Mouse (Mus musculus) liver, embryonic 11.5 days (tissue): ENCODE results near the gene Lad1. TPM values are rescaled to one million over a fixed set of nuclear protein-coding genes. Genes with fewer than 3 reads are reported as not detected.

Source experiments
- ATAC-seq: fragments of 200-750 bp; cut with Nextera tagmentation; replicated peaks from 2 replicates; pipeline ENCODE4 v1.8.0; 2017; ENCODE audit warnings: moderate number of reproducible peaks, mild to moderate bottlenecking, moderate TSS enrichment, moderate library complexity; ENCODE audit not compliant: low FRiP score
- DNase-seq: peaks from one replicate; pipeline ENCODE4 v3.0.0-alpha.2; 2017; ENCODE audit warnings: low spot score
- H3K27ac ChIP-seq: fragments of 300-500 bp; sonication (generic); 2 replicates; pipeline ENCODE4 v1.5.1; 2014; ENCODE audit warnings: mild to moderate bottlenecking, low read depth, low read length, control low read depth
- H3K27me3 ChIP-seq: fragments of 300-500 bp; sonication (generic); replicated peaks from 2 replicates; pipeline ENCODE4 v1.6.1; 2014; ENCODE audit warnings: low read length, mixed read lengths; ENCODE audit not compliant: control insufficient read depth, insufficient read depth
- H3K36me3 ChIP-seq: fragments of 300-500 bp; sonication (generic); 2 replicates; pipeline ENCODE4 v1.6.1; 2014; ENCODE audit warnings: mild to moderate bottlenecking, low read length, moderate library complexity, mixed read lengths; ENCODE audit not compliant: control insufficient read depth, insufficient read depth
- H3K4me1 ChIP-seq: fragments of 300-500 bp; sonication (generic); replicated peaks from 2 replicates; pipeline ENCODE4 v1.6.1; 2014; ENCODE audit warnings: low read length, mixed read lengths; ENCODE audit not compliant: control insufficient read depth, insufficient read depth
- H3K4me2 ChIP-seq: fragments of 300-500 bp; sonication (generic); 2 replicates; pipeline ENCODE4 v1.6.1; 2014; ENCODE audit warnings: mild to moderate bottlenecking, control low read depth, moderate library complexity
- H3K4me3 ChIP-seq: fragments of 300-500 bp; sonication (generic); 2 replicates; pipeline ENCODE4 v1.5.1; 2014; ENCODE audit warnings: low read depth, low read length, control low read depth
- H3K9ac ChIP-seq: fragments of 300-500 bp; sonication (generic); 2 replicates; pipeline ENCODE4 v1.6.1; 2014; ENCODE audit warnings: low read depth, low read length, control low read depth
- H3K9me3 ChIP-seq: fragments of 300-500 bp; sonication (generic); 2 replicates; pipeline ENCODE4 v1.6.1; 2016; ENCODE audit warnings: low read length, inconsistent platforms, mixed read lengths; ENCODE audit not compliant: control insufficient read depth
- WGBS: fragments of 180-500 bp; shearing (Covaris S2); extraction: QIAGEN DNeasy Blood & Tissue Kit; methylation state at CpG from one replicate; pipeline ENCODE4 v1.1.7; 2014; 5-methylcytosine and 5-hydroxymethylcytosine counted together
- polyA plus RNA-seq: library from polyadenylated mRNA; unstranded; fragments of >200 nt; fragmentation: Nextera tagmentation; extraction: Ambion mirVana; gene quantifications from 2 replicates; pipeline ENCODE4 v1.2.1, GENCODE M21; 2014

Gene Lad1
- polyA plus RNA-seq, 1 experiment from 2014 or later, result 1.7 TPM

GRCm38 (mm10) chr1:135828918-135829317 lies 10.5 kb downstream of the Lad1 start:
- no peaks in the 10 kb centered on the region for H3K4me1 ChIP-seq
- H3K4me2 ChIP-seq, result no peak overlapping the region
- DNase-seq, result no peak
- no peaks in the 10 kb centered on the region for H3K36me3 ChIP-seq
- H3K27ac ChIP-seq, result no peak overlapping the region
- H3K9ac ChIP-seq, result no peak overlapping the region
- ATAC-seq, result 0 out of 2 replicates have a peak, but pooled peaks have one; percentile 34
- no peak overlapping the region for H3K4me3 ChIP-seq
- H3K9me3 ChIP-seq, result no peaks in the 10 kb centered on the region
- 21% methylated on average over 1 of the region's 1 CpGs for WGBS
- H3K27me3 ChIP-seq, result 0 out of 2 replicates have a peak, but pooled peaks cover 2% of the 10 kb centered on the region

- WGBS, result 70% methylated on average over 6 of the region's 6 CpGs
- no peaks in the 10 kb centered on the region for H3K9me3 ChIP-seq
- no peak overlapping the region for H3K4me2 ChIP-seq
- DNase-seq (no peak), ATAC-seq (no peak)
- H3K4me1 ChIP-seq, result no peaks in the 10 kb centered on the region
- no peak overlapping the region for H3K27ac ChIP-seq
- no peaks in the 10 kb centered on the region for H3K27me3 ChIP-seq
- H3K4me3 ChIP-seq, result no peak overlapping the region
- H3K9ac ChIP-seq, result no peak overlapping the region
- no peaks in the 10 kb centered on the region for H3K36me3 ChIP-seq
These were observed 15.9 kb downstream of the Lad1 start for GRCm38 (mm10) chr1:135834206-135834859.

GRCm38 (mm10) chr1:135834983-135835382 lies 16.6 kb downstream of the Lad1 start:
- no peaks in the 10 kb centered on the region for H3K27me3 ChIP-seq
- no peaks in the 10 kb centered on the region for H3K9me3 ChIP-seq
- H3K27ac ChIP-seq, result no peak overlapping the region
- H3K4me2 ChIP-seq, result no peak overlapping the region
- ATAC-seq (no peak), DNase-seq (no peak)
- H3K4me3 ChIP-seq, result no peak overlapping the region
- 73% methylated on average over 8 of the region's 8 CpGs for WGBS
- H3K36me3 ChIP-seq, result no peaks in the 10 kb centered on the region
- no peaks in the 10 kb centered on the region for H3K4me1 ChIP-seq
- H3K9ac ChIP-seq, result no peak overlapping the region

- H3K27me3 ChIP-seq, result 0 out of 2 replicates have a peak, but pooled peaks cover under 1% of the 10 kb centered on the region
- ATAC-seq, result no peak
- no peak within 1 kb of the TSS for H3K4me3 ChIP-seq
- no peak for DNase-seq
- no peak within 1 kb of the TSS for H3K4me2 ChIP-seq
- no peaks in the 10 kb centered on the region for H3K9me3 ChIP-seq
- H3K27ac ChIP-seq, result no peak within 1 kb of the TSS
- H3K9ac ChIP-seq, result no peak within 1 kb of the TSS
- 43% methylated on average over 9 of the region's 9 CpGs for WGBS
- H3K4me1 ChIP-seq, result no peaks in the 10 kb centered on the region
- no peaks in the 10 kb centered on the region for H3K36me3 ChIP-seq
These were observed 17.5 kb downstream of the Lad1 start, which contains the start of gene Tnnt2 for GRCm38 (mm10) chr1:135835716-135836483. Gene Tnnt2, plus strand, starts transcription at chr1:135836354.

- Histone ChIP-seq H3K27ac (no peak overlapping the region), H3K36me3 (no peaks in the 10 kb centered on the region), H3K27me3 (0 out of 2 replicates have a peak, but pooled peaks cover 2% of the 10 kb centered on the region), H3K4me3 (no peak overlapping the region), H3K4me1 (no peaks in the 10 kb centered on the region), H3K4me2 (no peak overlapping the region), H3K9ac (no peak overlapping the region), H3K9me3 (no peaks in the 10 kb centered on the region)
- 63% methylated on average over 4 of the region's 4 CpGs for WGBS
- DNase-seq (no peak), ATAC-seq (no peak)
These were observed 20.2 kb downstream of the Lad1 start for GRCm38 (mm10) chr1:135838626-135839025.

GRCm38 (mm10) chr1:135839065-135839464 lies 20.7 kb downstream of the Lad1 start:
- Histone ChIP-seq H3K27me3 (0 out of 2 replicates have a peak, but pooled peaks cover 2% of the 10 kb centered on the region), H3K4me1 (peaks cover under 1% of the 10 kb centered on the region; the same call in 1 of the 2 replicates), H3K4me3 (no peak overlapping the region), H3K4me2 (no peak overlapping the region), H3K27ac (no peak overlapping the region), H3K9me3 (no peaks in the 10 kb centered on the region), H3K9ac (no peak overlapping the region), H3K36me3 (no peaks in the 10 kb centered on the region)
- ATAC-seq (no peak), DNase-seq (no peak)
- 74% methylated on average over 6 of the region's 6 CpGs for WGBS

- no peak for ATAC-seq
- 0 out of 2 replicates have a peak, but pooled peaks cover 2% of the 10 kb centered on the region for H3K27me3 ChIP-seq
- H3K9me3 ChIP-seq, result no peaks in the 10 kb centered on the region
- WGBS, result 56% methylated on average over 15 of the region's 15 CpGs
- peaks cover 5% of the 10 kb centered on the region; the same call in 1 of the 2 replicates for H3K4me1 ChIP-seq
- H3K4me3 ChIP-seq, result no peak overlapping the region
- H3K9ac ChIP-seq, result no peak overlapping the region
- no peak overlapping the region for H3K27ac ChIP-seq
- no peaks in the 10 kb centered on the region for H3K36me3 ChIP-seq
- DNase-seq, result no peak
- H3K4me2 ChIP-seq, result no peak overlapping the region
These were observed 22.4 kb downstream of the Lad1 start for GRCm38 (mm10) chr1:135840675-135841395.

- H3K4me2 ChIP-seq, result no peak overlapping the region
- WGBS, result 80% methylated on average over 10 of the region's 10 CpGs
- peaks cover 5% of the 10 kb centered on the region; the same call in 1 of the 2 replicates for H3K4me1 ChIP-seq
- ATAC-seq (no peak), DNase-seq (no peak)
- H3K36me3 ChIP-seq, result no peaks in the 10 kb centered on the region
- no peaks in the 10 kb centered on the region for H3K9me3 ChIP-seq
- H3K27me3 ChIP-seq, result peaks cover 2% of the 10 kb centered on the region; the same call in 1 of the 2 replicates
- no peak overlapping the region for H3K4me3 ChIP-seq
- H3K9ac ChIP-seq, result no peak overlapping the region
- no peak overlapping the region for H3K27ac ChIP-seq
These were observed 25.3 kb downstream of the Lad1 start for GRCm38 (mm10) chr1:135843519-135844262.
